ENCODE assay signal across 8 mouse cellular contexts in the genomic region with DNA sequence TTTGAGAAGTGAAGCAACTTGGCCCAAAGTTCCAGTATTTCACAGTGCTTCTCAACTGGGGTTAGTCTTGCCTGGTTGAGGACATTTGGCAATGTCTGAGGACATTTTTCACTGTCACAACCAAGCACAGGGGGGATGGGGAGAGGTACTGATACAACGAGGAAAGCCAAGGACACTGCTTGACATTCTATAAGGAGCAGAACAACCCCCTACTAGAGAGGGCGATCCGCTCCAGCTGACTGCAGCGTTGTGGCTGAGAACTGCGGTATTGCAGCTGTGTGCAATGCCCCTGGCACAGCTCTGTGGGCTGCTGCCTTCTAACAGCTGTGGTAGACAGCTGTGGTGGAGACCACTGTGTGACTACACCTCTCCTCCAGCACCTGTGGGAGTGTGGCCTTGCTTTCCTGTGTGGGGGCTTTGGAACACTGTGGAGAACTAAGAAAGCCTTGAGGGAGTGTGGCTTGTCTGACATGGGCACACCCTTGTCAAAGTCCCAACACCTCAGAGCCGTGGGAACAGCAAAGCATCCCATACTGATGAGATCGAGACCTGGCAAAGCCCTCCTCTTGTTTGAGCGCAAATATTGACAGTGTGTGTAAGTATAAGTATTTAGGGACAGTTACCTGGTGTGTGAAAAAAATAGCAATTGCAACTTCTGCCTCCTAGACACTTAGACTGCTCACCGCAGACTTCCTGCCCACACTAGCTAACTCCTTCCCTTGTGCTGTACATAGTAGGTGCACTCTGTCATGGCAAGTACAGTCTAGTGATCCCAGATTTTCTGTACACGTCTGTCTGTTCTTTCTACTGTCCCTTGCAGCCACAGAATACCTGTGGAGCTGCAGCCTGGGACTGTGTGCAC.
DNase-seq lines count a peak whose midpoint lies in the region; ATAC-seq lines count a peak whose summit lies in the region.

No protein-coding gene starts in this region.

- H3K27ac ChIP-seq in neural tube, embryonic 12.5 days, result no peak overlapping the region

- peaks cover 6% of the 10 kb centered on the region; the same call in 1 of the 2 replicates for H3K4me1 ChIP-seq in neural tube, embryonic 12.5 days

- no peaks in the 10 kb centered on the region for H3K27me3 ChIP-seq in neural tube, embryonic 12.5 days (replicated peaks)

- no peaks in the 10 kb centered on the region for H3K9me3 ChIP-seq in neural tube, embryonic 12.5 days

- DNase-seq in cerebellum, postnatal 10 days, result peak; percentile 18 to 19
- DNase-seq in cerebellum, adult 18-20 months, result no peak
- DNase-seq in neural tube, embryonic 10.5 days (ENCODE audit: extremely low spot score, low spot score), result no peak
- peak; percentile 62 for DNase-seq in lung, postnatal 25 days (ENCODE audit: low spot score)
- peak; percentile 96 for DNase-seq in thymus, postnatal 0 days (ENCODE audit: low spot score)
- DNase-seq in cerebellum, adult 9-10 months, result no peak
- no peak for DNase-seq in Muller cell, postnatal 12 days (ENCODE audit: inconsistent ontology term)

- H3K4me2 ChIP-seq in neural tube, embryonic 12.5 days (replicated peaks), result no peak overlapping the region

- 0 out of 2 replicates have a peak, but pooled peaks have one; percentile 21 for ATAC-seq in neural tube, embryonic 12.5 days (ENCODE audit: low FRiP score, low read depth)

- H3K36me3 ChIP-seq in neural tube, embryonic 12.5 days, result no peaks in the 10 kb centered on the region

- no peak overlapping the region for H3K4me3 ChIP-seq in neural tube, embryonic 12.5 days

- no peak overlapping the region for H3K9ac ChIP-seq in neural tube, embryonic 12.5 days

- 79% methylated on average over 10 of the region's 10 CpGs for WGBS in neural tube, embryonic 12.5 days

Comparison
In these comparisons a context has a peak if more than half of its experiments do, and no peak if none do; other contexts are left out.
1. DNase-seq: peak in cerebellum, postnatal 10 days (2 of 2), lung, postnatal 25 days (single experiment) and thymus, postnatal 0 days (single experiment); none in cerebellum, adult 18-20 months (0 of 2), neural tube, embryonic 10.5 days (single experiment), cerebellum, adult 9-10 months (single experiment) and Muller cell, postnatal 12 days (single experiment).